Mouse (Mus musculus) CD4-positive naive resting alpha-beta T cell, adult 76 days (primary cell): ENCODE results near the gene Ccdc92. TPM values are rescaled to one million over a fixed set of nuclear protein-coding genes. Genes with fewer than 3 reads are reported as not detected.

Experiments
- total RNA-seq: library from RNA; stranded (reverse); gene quantifications from one replicate; pipeline ENCODE4 v1.2.4, GENCODE M21; 2023

Gene Ccdc92
- 7.7 TPM for total RNA-seq

GRCm38 (mm10) chr5:124862013-124862866 is at the start of gene Ccdc92, which contains the start of gene Zfp664:
Gene Ccdc92 (minus strand): TSS chr5:124862424.
Gene Zfp664 (plus strand): TSS chr5:124862691.

Other genes with a start within 250 kb of the Ccdc92 start
- gene Atp6v0a2, start 233.8 kb downstream of the Ccdc92 start, total RNA-seq = 64.5 TPM
- 0.26 TPM for gene Dnah10, start 137.3 kb downstream of the Ccdc92 start, total RNA-seq
- 25.3 TPM for gene Zfp664, start 267 bp upstream of the Ccdc92 start, total RNA-seq
- not detected for gene Rflna, start 140.8 kb upstream of the Ccdc92 start, total RNA-seq